Mouse (Mus musculus) lung, embryonic 16.5 days (tissue): ENCODE data around the gene Me3. TPM values are rescaled to one million over a fixed set of nuclear protein-coding genes. Genes with fewer than 3 reads are reported as not detected.

Experiments
- ATAC-seq: fragments of 200-750 bp; cut with Nextera tagmentation; 2 replicates; pipeline ENCODE4 v1.8.0; 2017; ENCODE audit warnings: low read depth, mild to moderate bottlenecking, moderate library complexity
- H3K27ac ChIP-seq: fragments of 300-500 bp; sonication (generic); 2 replicates; pipeline ENCODE4 v1.5.1; 2014; ENCODE audit warnings: mild to moderate bottlenecking, control low read depth, low read length
- H3K27me3 ChIP-seq: fragments of 300-500 bp; sonication (generic); 2 replicates; pipeline ENCODE4 v1.6.1; 2014; ENCODE audit warnings: low read depth, low read length, mixed read lengths; ENCODE audit not compliant: control insufficient read depth, insufficient read depth
- H3K36me3 ChIP-seq: fragments of 300-500 bp; sonication (generic); 2 replicates; pipeline ENCODE4 v1.6.1; 2014; ENCODE audit warnings: low read length; ENCODE audit not compliant: control insufficient read depth, insufficient read depth
- H3K4me1 ChIP-seq: fragments of 300-500 bp; sonication (generic); replicated peaks from 2 replicates; pipeline ENCODE4 v1.6.1; 2014; ENCODE audit warnings: low read length, mixed read lengths; ENCODE audit not compliant: control insufficient read depth, insufficient read depth
- H3K4me2 ChIP-seq: fragments of 300-500 bp; sonication (generic); 2 replicates; pipeline ENCODE4 v1.6.1; 2014; ENCODE audit warnings: low read depth, low read length, control low read depth
- H3K4me3 ChIP-seq: fragments of 300-500 bp; sonication (generic); 2 replicates; pipeline ENCODE4 v1.5.1; 2014; ENCODE audit warnings: mild to moderate bottlenecking, low read length, control low read depth
- H3K9ac ChIP-seq: fragments of 300-500 bp; sonication (generic); 2 replicates; pipeline ENCODE4 v1.6.1; 2014; ENCODE audit warnings: low read length, control low read depth
- H3K9me3 ChIP-seq: fragments of 300-500 bp; sonication (generic); 2 replicates; pipeline ENCODE4 v1.6.1; 2016; ENCODE audit warnings: low read length; ENCODE audit not compliant: control insufficient read depth
- WGBS: fragments of 180-500 bp; shearing (Covaris S2); extraction: QIAGEN DNeasy Blood & Tissue Kit; methylation state at CpG from one replicate; pipeline ENCODE4 v1.1.7; 2014; 5-methylcytosine and 5-hydroxymethylcytosine counted together
- polyA plus RNA-seq: library from polyadenylated mRNA; unstranded; fragments of >200 nt; fragmentation: Nextera tagmentation; extraction: Ambion mirVana; gene quantifications from 2 replicates; pipeline ENCODE4 v1.2.1, GENCODE M21; 2015

Me3 gene
- polyA plus RNA-seq, 1 experiment from 2014 or later, result 2.8 TPM

DNA sequence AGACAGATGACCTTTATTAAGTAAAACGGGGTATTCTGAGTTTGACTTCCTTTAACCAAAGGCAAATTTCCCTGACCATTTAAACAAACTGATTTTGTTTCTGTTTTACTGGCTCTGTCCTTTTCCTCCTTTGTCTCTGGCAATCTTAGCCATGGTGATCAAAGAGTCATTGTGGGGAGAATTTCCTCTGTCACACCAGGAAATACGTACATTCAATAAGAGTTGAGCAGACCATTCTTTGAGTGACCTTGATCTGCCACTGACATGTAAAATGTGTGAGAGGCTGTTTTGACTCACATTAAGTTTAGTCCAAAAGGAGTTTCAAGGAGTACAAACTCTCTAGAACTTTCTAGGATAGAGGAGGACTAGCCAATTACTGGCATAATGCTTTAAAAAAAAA, 117.0 kb downstream of the Me3 start:
- 20% methylated on average over 2 of the region's 2 CpGs for WGBS
- ATAC-seq, result 0 out of 2 replicates have a peak, but pooled peaks have one; percentile 52
- no peak overlapping the region for H3K9ac ChIP-seq

DNA sequence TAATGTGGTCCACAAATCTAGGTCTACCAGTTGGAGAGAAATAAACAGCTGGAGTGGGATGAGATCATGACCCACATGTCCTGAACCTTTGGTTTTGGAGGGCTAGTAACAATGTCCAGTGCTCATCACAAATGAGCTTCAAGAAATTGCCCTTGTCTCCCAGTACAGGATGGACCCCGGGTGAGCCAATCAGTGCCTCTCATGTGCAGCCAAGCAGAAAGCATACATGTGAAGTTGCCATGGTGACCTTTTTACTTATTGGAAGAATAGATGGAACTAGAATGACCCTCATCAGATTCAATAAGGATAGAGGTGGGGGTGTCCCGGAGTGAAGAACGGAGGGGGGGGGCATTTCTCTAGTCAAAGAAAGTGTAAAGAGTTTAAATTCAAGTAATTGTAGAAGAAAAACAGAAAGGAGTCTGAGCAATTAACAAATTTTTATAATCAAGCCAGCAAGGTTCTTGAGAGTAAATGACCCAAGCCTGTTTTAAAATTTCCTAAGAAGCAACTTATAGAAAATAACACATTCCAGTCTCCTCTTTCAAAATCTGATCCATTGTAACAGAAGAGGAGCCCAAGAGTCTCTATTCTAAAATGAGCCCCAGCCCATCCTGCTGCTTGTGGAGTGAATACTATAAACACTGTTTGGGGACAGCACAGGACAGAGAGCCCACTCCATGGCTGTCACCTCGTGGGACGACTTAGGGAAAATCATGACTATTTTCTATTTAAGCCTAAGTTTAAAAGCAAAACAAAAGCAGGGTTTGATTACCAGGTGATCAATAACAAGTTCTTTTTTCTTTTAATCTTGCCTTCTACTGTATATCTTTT, 134.7 kb downstream of the Me3 start:
- ATAC-seq, result no peak
- Histone ChIP-seq H3K9ac (no peak overlapping the region), H3K4me2 (no peak overlapping the region), H3K4me3 (no peak overlapping the region), H3K27me3 (no peaks in the 10 kb centered on the region), H3K36me3 (no peaks in the 10 kb centered on the region), H3K4me1 (peaks cover 10% of the 10 kb centered on the region), H3K27ac (no peak overlapping the region), H3K9me3 (no peaks in the 10 kb centered on the region)
- 73% methylated on average over 5 of the region's 5 CpGs for WGBS

More for the DNA sequence above, 117.0 kb downstream of the Me3 start:
- Histone ChIP-seq H3K36me3 (no peaks in the 10 kb centered on the region), H3K4me2 (no peak overlapping the region), H3K27me3 (no peaks in the 10 kb centered on the region), H3K9me3 (no peaks in the 10 kb centered on the region), H3K4me1 (peaks cover 11% of the 10 kb centered on the region; the same call in 1 of the 2 replicates), H3K4me3 (no peak overlapping the region), H3K27ac (peak overlapping the region; percentile 72)

DNA sequence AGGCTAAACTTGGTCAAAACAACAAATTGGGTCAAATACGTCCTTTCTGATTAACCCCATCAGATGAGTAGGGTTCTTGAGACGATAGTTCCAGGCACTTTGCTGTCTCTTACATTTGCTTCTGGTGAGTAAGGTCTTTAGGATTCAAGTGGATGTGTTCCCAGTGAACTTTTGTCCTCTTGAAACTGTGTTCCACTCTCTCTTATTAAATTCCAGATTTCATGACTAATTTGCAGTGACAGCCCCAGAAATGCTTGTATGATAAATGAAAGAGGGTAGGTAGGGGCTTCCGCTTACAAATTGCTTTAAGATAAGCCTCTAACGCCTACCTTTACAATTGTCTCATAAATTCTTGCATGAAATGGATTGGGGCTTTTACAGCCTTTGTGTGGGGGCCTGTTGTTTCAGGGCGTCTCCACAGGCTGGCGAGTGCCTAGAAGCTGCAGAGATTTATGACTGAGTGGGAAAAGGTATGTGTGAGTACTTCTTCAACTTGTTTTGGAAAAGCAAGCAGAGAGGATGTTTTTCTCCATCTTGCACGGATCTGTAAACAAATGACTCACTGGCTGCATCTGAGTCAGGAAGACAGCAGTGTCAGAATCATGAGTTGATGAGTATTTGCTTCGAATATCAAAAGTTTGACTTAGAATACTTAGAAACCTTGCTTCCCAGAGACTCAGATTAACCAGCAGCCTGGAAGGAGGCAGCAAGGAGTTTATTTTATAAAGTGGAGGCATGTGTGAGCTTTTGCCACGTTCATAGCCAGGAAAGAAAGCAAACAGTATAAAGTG, 137.1 kb downstream of the Me3 start:
- 22% methylated on average over 9 of the region's 9 CpGs for WGBS
- no peak overlapping the region for H3K9ac ChIP-seq
- no peaks in the 10 kb centered on the region for H3K27me3 ChIP-seq
- no peak overlapping the region for H3K4me3 ChIP-seq
- no peak overlapping the region for H3K4me2 ChIP-seq
- no peaks in the 10 kb centered on the region for H3K36me3 ChIP-seq
- no peak for ATAC-seq
- H3K9me3 ChIP-seq, result no peaks in the 10 kb centered on the region
- peak overlapping the region; percentile 74 for H3K27ac ChIP-seq
- H3K4me1 ChIP-seq, result peaks cover 19% of the 10 kb centered on the region

DNA sequence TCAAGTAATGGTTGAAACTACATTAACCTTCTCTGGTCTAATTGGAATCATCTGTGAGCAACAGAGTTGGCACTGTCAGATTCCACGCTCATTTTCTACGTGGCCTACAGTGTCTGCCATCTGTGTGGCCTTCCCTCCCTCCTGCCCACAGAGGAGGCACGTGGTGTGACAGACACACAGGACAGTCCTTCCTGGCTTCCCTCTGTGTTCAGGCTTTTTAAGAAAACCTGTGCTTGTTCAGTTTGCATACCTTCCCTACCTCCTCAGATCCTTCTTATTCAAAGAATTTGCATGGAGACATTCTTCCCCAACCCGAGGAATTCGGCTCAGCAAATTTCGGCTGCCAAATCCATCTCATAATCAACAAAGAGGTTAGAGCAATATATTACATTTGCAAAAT, 137.8 kb downstream of the Me3 start:
- Histone ChIP-seq H3K36me3 (no peaks in the 10 kb centered on the region), H3K4me2 (no peak overlapping the region), H3K9ac (no peak overlapping the region), H3K27me3 (no peaks in the 10 kb centered on the region), H3K9me3 (no peaks in the 10 kb centered on the region), H3K27ac (peak overlapping the region; percentile 74), H3K4me3 (no peak overlapping the region), H3K4me1 (peaks cover 19% of the 10 kb centered on the region)
- 23% methylated on average over 6 of the region's 6 CpGs for WGBS
- ATAC-seq, result no peak

DNA sequence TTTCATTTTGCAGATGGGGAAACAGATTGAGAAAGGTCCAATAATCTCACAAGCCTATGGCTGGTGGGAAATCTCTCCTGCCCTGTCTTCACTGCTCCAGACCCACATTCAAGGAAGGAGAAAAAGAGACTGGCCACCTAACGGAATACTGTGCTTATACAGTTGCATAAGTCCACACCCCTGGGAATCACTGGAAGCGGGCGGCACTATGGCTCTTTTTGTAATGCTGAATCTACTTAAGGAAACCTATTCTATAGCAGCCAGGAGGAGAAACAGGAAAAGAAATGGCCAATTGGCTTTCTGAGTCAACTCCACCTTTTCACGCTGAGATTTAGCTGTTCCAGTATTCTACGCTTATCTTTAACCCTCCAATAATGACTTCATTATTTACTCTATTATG, 140.7 kb downstream of the Me3 start:
- Histone ChIP-seq H3K4me2 (no peak overlapping the region), H3K27ac (peak overlapping the region; percentile 95)
- 0 out of 2 replicates have a peak, but pooled peaks have one; percentile 4 for ATAC-seq

DNA sequence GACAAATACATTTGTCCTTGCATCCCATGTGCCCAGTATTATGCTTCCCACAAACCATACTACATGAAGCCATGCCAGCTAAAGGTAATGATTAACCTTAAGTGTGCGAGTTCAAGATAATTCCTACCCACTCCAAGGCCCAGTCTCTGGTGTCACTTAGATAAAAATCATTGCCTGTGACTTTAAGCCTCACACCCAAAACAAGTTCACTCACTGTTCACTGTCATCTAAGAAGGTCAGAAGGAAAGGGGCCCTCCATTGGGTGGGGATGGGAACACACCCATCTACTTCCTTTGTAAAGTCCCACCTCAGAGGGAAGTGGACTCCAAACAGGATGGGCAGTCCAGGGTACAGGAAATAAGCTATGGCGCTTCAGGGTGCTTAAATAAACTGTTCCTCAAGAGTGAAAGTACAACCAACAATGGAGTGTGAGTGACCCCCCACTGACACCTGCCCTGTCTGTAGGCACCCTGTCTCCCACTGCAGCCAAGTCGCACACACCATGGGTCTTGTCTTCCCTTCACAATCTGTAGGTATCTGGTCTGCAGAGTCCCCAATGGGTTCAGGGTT, 141.2 kb downstream of the Me3 start:
- peak overlapping the region; percentile 33; the same call in 1 of the 2 replicates for H3K4me2 ChIP-seq
- peaks cover 19% of the 10 kb centered on the region for H3K4me1 ChIP-seq
- peak; percentile 87 for ATAC-seq
- no peaks in the 10 kb centered on the region for H3K27me3 ChIP-seq
- no peaks in the 10 kb centered on the region for H3K9me3 ChIP-seq
- WGBS, result 38% methylated on average over 3 of the region's 3 CpGs
- peak overlapping the region; percentile 95 for H3K27ac ChIP-seq
- no peak overlapping the region for H3K9ac ChIP-seq
- H3K4me3 ChIP-seq, result no peak overlapping the region
- no peaks in the 10 kb centered on the region for H3K36me3 ChIP-seq

More for the DNA sequence above, 140.7 kb downstream of the Me3 start:
- WGBS, result 50% methylated on average over 5 of the region's 5 CpGs
- H3K4me3 ChIP-seq, result no peak overlapping the region
- no peaks in the 10 kb centered on the region for H3K36me3 ChIP-seq
- no peaks in the 10 kb centered on the region for H3K9me3 ChIP-seq
- H3K9ac ChIP-seq, result no peak overlapping the region
- H3K27me3 ChIP-seq, result no peaks in the 10 kb centered on the region
- peaks cover 19% of the 10 kb centered on the region for H3K4me1 ChIP-seq

DNA sequence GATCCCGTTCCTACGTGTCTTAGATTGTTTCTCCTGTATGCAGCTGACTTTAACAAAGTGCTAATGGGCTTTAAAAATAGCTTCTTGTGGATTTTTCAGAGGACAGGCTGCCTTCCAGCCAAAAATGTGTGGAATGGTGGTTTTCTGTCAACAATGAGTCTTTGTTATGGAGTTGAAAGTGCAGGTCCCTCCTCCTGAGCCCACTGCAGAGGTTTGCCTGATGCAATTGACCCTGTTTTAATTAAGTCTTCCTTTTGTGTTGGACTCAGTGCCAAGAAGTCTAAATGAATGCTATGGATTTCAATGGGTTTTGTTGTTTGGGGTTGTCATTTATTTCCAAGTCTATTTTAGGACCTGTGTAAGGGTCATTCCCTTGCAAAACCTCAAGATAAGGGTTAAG, 141.7 kb downstream of the Me3 start:
- Histone ChIP-seq H3K9me3 (no peaks in the 10 kb centered on the region), H3K27me3 (no peaks in the 10 kb centered on the region), H3K4me1 (peaks cover 20% of the 10 kb centered on the region), H3K9ac (no peak overlapping the region), H3K4me3 (no peak overlapping the region), H3K36me3 (no peaks in the 10 kb centered on the region), H3K4me2 (peak overlapping the region; percentile 33; the same call in 1 of the 2 replicates), H3K27ac (peak overlapping the region; percentile 95)
- peak; percentile 46 for ATAC-seq
- 18% methylated on average over 2 of the region's 2 CpGs for WGBS

DNA sequence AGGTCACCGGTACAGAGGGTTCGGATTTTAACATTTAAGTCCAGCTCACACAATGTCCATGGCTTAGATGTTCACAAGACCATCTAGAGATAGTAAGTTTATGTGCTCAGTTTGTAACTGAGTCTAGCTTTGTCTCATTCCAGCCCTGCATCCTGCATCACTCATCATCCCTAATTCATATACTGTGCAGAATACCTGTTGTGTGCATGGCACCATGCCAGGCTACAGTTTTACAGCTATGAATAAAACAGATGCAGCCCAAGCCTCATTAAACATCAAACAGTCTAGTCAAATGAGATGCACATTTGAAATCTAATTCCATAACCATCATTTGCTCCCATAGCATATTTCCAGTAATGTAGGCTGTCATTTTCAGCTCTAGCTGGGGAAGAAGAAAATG, 143.7 kb downstream of the Me3 start:
- H3K9ac ChIP-seq, result no peak overlapping the region
- WGBS, result 92% methylated on average over 2 of the region's 2 CpGs
- ATAC-seq, result no peak

DNA sequence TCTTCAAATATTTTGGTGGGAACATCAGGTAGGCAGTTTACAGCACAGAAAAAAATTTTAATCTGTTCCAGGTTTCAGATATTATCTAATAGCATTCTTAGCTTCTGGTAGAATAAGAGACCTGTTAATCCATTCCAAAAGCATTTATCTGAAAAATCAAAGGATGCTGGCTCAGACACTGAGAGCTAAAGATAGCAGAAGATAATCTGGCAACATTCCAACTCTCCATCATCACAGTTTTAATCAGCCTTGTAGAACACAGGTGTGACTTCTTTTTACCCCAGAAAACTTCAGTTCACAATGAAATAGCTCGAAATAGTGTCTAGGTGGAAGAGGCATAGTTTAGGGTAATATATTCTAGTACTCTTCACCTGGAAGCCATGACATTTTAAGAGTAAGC, 149.2 kb downstream of the Me3 start:
- WGBS, result 78% methylated on average over 1 of the region's 1 CpGs
- Histone ChIP-seq H3K9me3 (no peaks in the 10 kb centered on the region), H3K36me3 (no peaks in the 10 kb centered on the region), H3K9ac (no peak overlapping the region), H3K27me3 (no peaks in the 10 kb centered on the region), H3K27ac (no peak overlapping the region), H3K4me1 (0 out of 2 replicates have a peak, but pooled peaks cover 2% of the 10 kb centered on the region), H3K4me3 (no peak overlapping the region), H3K4me2 (no peak overlapping the region)
- no peak for ATAC-seq

More for the DNA sequence above, 143.7 kb downstream of the Me3 start:
- Histone ChIP-seq H3K4me3 (no peak overlapping the region), H3K27me3 (no peaks in the 10 kb centered on the region), H3K9me3 (no peaks in the 10 kb centered on the region), H3K4me1 (peaks cover 11% of the 10 kb centered on the region), H3K4me2 (no peak overlapping the region), H3K36me3 (no peaks in the 10 kb centered on the region), H3K27ac (no peak overlapping the region)
